Mouse (Mus musculus) liver, adult 2 months (tissue): ENCODE measurements around the gene Taf6l.

Experiments used
- CTCF ChIP-seq: fragments of 200-500 bp; IDR thresholded peaks from 2 replicates; pipeline ENCODE4 v1.5.1; 2011; ENCODE audit warnings: low read depth, low read length, control low read depth
- POLR2A ChIP-seq: fragments of 200-500 bp; IDR thresholded peaks from 2 replicates; pipeline ENCODE4 v1.6.1; 2011; ENCODE audit warnings: low read length, control low read depth; ENCODE audit not compliant: insufficient read depth; ENCODE audit errors: extremely low read depth

- TF ChIP-seq POLR2A (no peak), CTCF (no peak)
These were observed 43.4 kb upstream of the Taf6l start, which contains the start of gene AC129217.1 for GRCm38 (mm10) chr19:8829660-8830059.
